Mouse (Mus musculus) heart, adult 2 months (tissue): Measurements from ENCODE around the gene Kbtbd12.

Experiments
- EP300 ChIP-seq: fragments of 200-500 bp; IDR thresholded peaks from 2 replicates; pipeline ENCODE4 v1.6.1; 2011; ENCODE audit warnings: low read depth, low read length, control low read depth; ENCODE audit not compliant: insufficient read depth
- POLR2A ChIP-seq: fragments of 200-500 bp; IDR thresholded peaks from 2 replicates; pipeline ENCODE4 v1.6.1; 2011; ENCODE audit warnings: mild to moderate bottlenecking, low read depth, low read length, control low read depth; ENCODE audit not compliant: insufficient read depth

GRCm38 (mm10) chr6:88605715-88606114 is 32.0 kb downstream of the Kbtbd12 start:
- TF ChIP-seq POLR2A (no peak), EP300 (no peak)
